Mouse (Mus musculus) liver, embryonic 14.5 days (tissue): ENCODE data around the gene Tmem182.

ENCODE experiments used
- CTCF ChIP-seq: IDR thresholded peaks from 2 replicates; pipeline ENCODE4 v1.5.1; 2016; ENCODE audit warnings: antibody characterized with exemption, low read depth, control low read depth
- EP300 ChIP-seq: IDR thresholded peaks from 2 replicates; pipeline ENCODE4 v1.6.1; 2016; ENCODE audit warnings: antibody characterized with exemption, low read depth

- TF ChIP-seq CTCF: no peak
- no peak for TF ChIP-seq EP300
Measured at GRCm38 (mm10) chr1:40767588-40767987, 37.8 kb upstream of the Tmem182 start.
